Mouse (Mus musculus): ENCODE results near the gene Gfy. TPM values are rescaled to one million over a fixed set of nuclear protein-coding genes. Genes with fewer than 3 reads are reported as not detected.
"Not testable (repeated sequence)": the region's sequence is repeated elsewhere in the genome, so short reads cannot be mapped to it uniquely, and the experiment has no call there.

Gfy gene
- polyA plus RNA-seq, 1 experiment = not detected

GRCm38 (mm10) chr7:45183672-45184071 is 4.3 kb upstream of the Gfy start:
- peaks cover 50% of the 10 kb centered on the region for H3K4me1 ChIP-seq
- H3K36me3 ChIP-seq (replicated peaks; ENCODE audit: low read length) = no peaks in the 10 kb centered on the region
- TF ChIP-seq FLI1 (IDR thresholded peaks at IDR 0.05; ENCODE audit: low read length) = no peak
- TF ChIP-seq GATA1 (IDR thresholded peaks at IDR 0.05; ENCODE audit: borderline replicate concordance, low read length) = no peak
- no peaks in the 10 kb centered on the region for H3K9me3 ChIP-seq
- no peak overlapping the region for H3K4me3 ChIP-seq (replicated peaks)
- peaks cover 98% of the 10 kb centered on the region for H3K27me3 ChIP-seq (replicated peaks)

- TF ChIP-seq FLI1 (IDR thresholded peaks at IDR 0.05; ENCODE audit: low read length) (no peak), GATA1 (IDR thresholded peaks at IDR 0.05; ENCODE audit: borderline replicate concordance, low read length) (no peak)
- Histone ChIP-seq H3K9me3 (no peaks in the 10 kb centered on the region), H3K4me3 (replicated peaks) (peak overlapping the region; percentile 87), H3K36me3 (replicated peaks; ENCODE audit: low read length) (no peaks in the 10 kb centered on the region), H3K27me3 (replicated peaks) (peaks cover 98% of the 10 kb centered on the region), H3K4me1 (peaks cover 48% of the 10 kb centered on the region)
Observed at GRCm38 (mm10) chr7:45182606-45183005, 3.2 kb upstream of the Gfy start.

- Histone ChIP-seq H3K9me3 (no peaks in the 10 kb centered on the region), H3K4me3 (replicated peaks) (peak overlapping the region; percentile 87), H3K4me1 (peaks cover 47% of the 10 kb centered on the region), H3K36me3 (replicated peaks; ENCODE audit: low read length) (no peaks in the 10 kb centered on the region), H3K27me3 (replicated peaks) (peaks cover 99% of the 10 kb centered on the region)
- TF ChIP-seq FLI1 (IDR thresholded peaks at IDR 0.05; ENCODE audit: low read length) = no peak
- TF ChIP-seq GATA1 (IDR thresholded peaks at IDR 0.05; ENCODE audit: borderline replicate concordance, low read length) = no peak
Observed at GRCm38 (mm10) chr7:45182199-45182601, 2.8 kb upstream of the Gfy start.

GRCm38 (mm10) chr7:45181540-45181939 is 2.2 kb upstream of the Gfy start:
- Histone ChIP-seq H3K4me1 (peaks cover 45% of the 10 kb centered on the region), H3K27me3 (replicated peaks) (peaks cover 99% of the 10 kb centered on the region), H3K9me3 (no peaks in the 10 kb centered on the region), H3K4me3 (replicated peaks) (peak overlapping the region; percentile 78), H3K36me3 (replicated peaks; ENCODE audit: low read length) (no peaks in the 10 kb centered on the region)
- TF ChIP-seq GATA1 (IDR thresholded peaks at IDR 0.05; ENCODE audit: borderline replicate concordance, low read length) (no peak), FLI1 (IDR thresholded peaks at IDR 0.05; ENCODE audit: low read length) (no peak)

- peaks cover 99% of the 10 kb centered on the region for H3K27me3 ChIP-seq (replicated peaks)
- peaks cover 48% of the 10 kb centered on the region for H3K4me1 ChIP-seq
- no peaks in the 10 kb centered on the region for H3K36me3 ChIP-seq (replicated peaks; ENCODE audit: low read length)
- H3K4me3 ChIP-seq (replicated peaks) = peak within 1 kb of the TSS; percentile 78
- TF ChIP-seq GATA1 (IDR thresholded peaks at IDR 0.05; ENCODE audit: borderline replicate concordance, low read length) (no peak), FLI1 (IDR thresholded peaks at IDR 0.05; ENCODE audit: low read length) (no peak)
- no peaks in the 10 kb centered on the region for H3K9me3 ChIP-seq
Observed at GRCm38 (mm10) chr7:45180896-45181477, 1.6 kb upstream of the Gfy start, which contains the start of gene Pth2. TSS of gene Pth2 (plus strand) at chr7:45180995.

GRCm38 (mm10) chr7:45178550-45178949 is 819 bp downstream of the Gfy start:
- H3K4me3 ChIP-seq (replicated peaks) = no peak overlapping the region
- no peaks in the 10 kb centered on the region for H3K9me3 ChIP-seq
- peaks cover 95% of the 10 kb centered on the region for H3K27me3 ChIP-seq (replicated peaks)
- peaks cover 51% of the 10 kb centered on the region for H3K4me1 ChIP-seq
- TF ChIP-seq GATA1 (IDR thresholded peaks at IDR 0.05; ENCODE audit: borderline replicate concordance, low read length) (no peak), FLI1 (IDR thresholded peaks at IDR 0.05; ENCODE audit: low read length) (no peak)
- no peaks in the 10 kb centered on the region for H3K36me3 ChIP-seq (replicated peaks; ENCODE audit: low read length)

- Histone ChIP-seq H3K27me3 (replicated peaks) (peaks cover 92% of the 10 kb centered on the region), H3K36me3 (replicated peaks; ENCODE audit: low read length) (no peaks in the 10 kb centered on the region), H3K4me3 (replicated peaks) (no peak overlapping the region), H3K4me1 (peaks cover 32% of the 10 kb centered on the region), H3K9me3 (peaks cover 17% of the 10 kb centered on the region)
- no peak for TF ChIP-seq GATA1 (IDR thresholded peaks at IDR 0.05; ENCODE audit: borderline replicate concordance, low read length)
- TF ChIP-seq FLI1 (IDR thresholded peaks at IDR 0.05; ENCODE audit: low read length) = no peak
Observed at GRCm38 (mm10) chr7:45176356-45176755, 3.0 kb downstream of the Gfy start.

- no peaks in the 10 kb centered on the region for H3K36me3 ChIP-seq (replicated peaks; ENCODE audit: low read length)
- no peak overlapping the region for H3K4me3 ChIP-seq (replicated peaks)
- peaks cover 28% of the 10 kb centered on the region for H3K4me1 ChIP-seq
- TF ChIP-seq FLI1 (IDR thresholded peaks at IDR 0.05; ENCODE audit: low read length) (no peak), GATA1 (IDR thresholded peaks at IDR 0.05; ENCODE audit: borderline replicate concordance, low read length) (no peak)
- peaks cover 19% of the 10 kb centered on the region for H3K9me3 ChIP-seq
- H3K27me3 ChIP-seq (replicated peaks) = peaks cover 92% of the 10 kb centered on the region
Observed at GRCm38 (mm10) chr7:45175929-45176328, 3.4 kb downstream of the Gfy start.

GRCm38 (mm10) chr7:45175398-45175797 is 4.0 kb downstream of the Gfy start:
- H3K9me3 ChIP-seq = peaks cover 24% of the 10 kb centered on the region
- H3K36me3 ChIP-seq (replicated peaks; ENCODE audit: low read length) = no peaks in the 10 kb centered on the region
- no peak overlapping the region for H3K4me3 ChIP-seq (replicated peaks)
- peaks cover 92% of the 10 kb centered on the region for H3K27me3 ChIP-seq (replicated peaks)
- peaks cover 28% of the 10 kb centered on the region for H3K4me1 ChIP-seq
- TF ChIP-seq GATA1 (IDR thresholded peaks at IDR 0.05; ENCODE audit: borderline replicate concordance, low read length) (no peak), FLI1 (IDR thresholded peaks at IDR 0.05; ENCODE audit: low read length) (no peak)

- H3K27me3 ChIP-seq (replicated peaks) = peaks cover 92% of the 10 kb centered on the region
- peak overlapping the region; percentile 68 for H3K4me3 ChIP-seq (replicated peaks)
- no peak for TF ChIP-seq GATA1 (IDR thresholded peaks at IDR 0.05; ENCODE audit: borderline replicate concordance, low read length)
- no peak for TF ChIP-seq FLI1 (IDR thresholded peaks at IDR 0.05; ENCODE audit: low read length)
- peaks cover 31% of the 10 kb centered on the region for H3K9me3 ChIP-seq
- no peaks in the 10 kb centered on the region for H3K36me3 ChIP-seq (replicated peaks; ENCODE audit: low read length)
- peaks cover 28% of the 10 kb centered on the region for H3K4me1 ChIP-seq
Observed at GRCm38 (mm10) chr7:45174567-45175280, 4.6 kb downstream of the Gfy start.

GRCm38 (mm10) chr7:45173772-45174171 is 5.6 kb downstream of the Gfy start:
- H3K27me3 ChIP-seq (replicated peaks) = peaks cover 92% of the 10 kb centered on the region
- H3K9me3 ChIP-seq = peaks cover 41% of the 10 kb centered on the region
- peaks cover 30% of the 10 kb centered on the region for H3K4me1 ChIP-seq
- not testable (repeated sequence) for H3K4me3 ChIP-seq (replicated peaks); H3K36me3 ChIP-seq (replicated peaks; ENCODE audit: low read length)

All from megakaryocyte, embryonic 14.5 days (primary cell).